Mouse (Mus musculus) kidney, adult 8-10 months (tissue): ENCODE measurements around the gene Ybx3.

ENCODE experiments used
- DNase-seq, 2 experiments: peaks; one replicate each; pipeline ENCODE4 v3.0.0; 2022

Ybx3 gene

DNA sequence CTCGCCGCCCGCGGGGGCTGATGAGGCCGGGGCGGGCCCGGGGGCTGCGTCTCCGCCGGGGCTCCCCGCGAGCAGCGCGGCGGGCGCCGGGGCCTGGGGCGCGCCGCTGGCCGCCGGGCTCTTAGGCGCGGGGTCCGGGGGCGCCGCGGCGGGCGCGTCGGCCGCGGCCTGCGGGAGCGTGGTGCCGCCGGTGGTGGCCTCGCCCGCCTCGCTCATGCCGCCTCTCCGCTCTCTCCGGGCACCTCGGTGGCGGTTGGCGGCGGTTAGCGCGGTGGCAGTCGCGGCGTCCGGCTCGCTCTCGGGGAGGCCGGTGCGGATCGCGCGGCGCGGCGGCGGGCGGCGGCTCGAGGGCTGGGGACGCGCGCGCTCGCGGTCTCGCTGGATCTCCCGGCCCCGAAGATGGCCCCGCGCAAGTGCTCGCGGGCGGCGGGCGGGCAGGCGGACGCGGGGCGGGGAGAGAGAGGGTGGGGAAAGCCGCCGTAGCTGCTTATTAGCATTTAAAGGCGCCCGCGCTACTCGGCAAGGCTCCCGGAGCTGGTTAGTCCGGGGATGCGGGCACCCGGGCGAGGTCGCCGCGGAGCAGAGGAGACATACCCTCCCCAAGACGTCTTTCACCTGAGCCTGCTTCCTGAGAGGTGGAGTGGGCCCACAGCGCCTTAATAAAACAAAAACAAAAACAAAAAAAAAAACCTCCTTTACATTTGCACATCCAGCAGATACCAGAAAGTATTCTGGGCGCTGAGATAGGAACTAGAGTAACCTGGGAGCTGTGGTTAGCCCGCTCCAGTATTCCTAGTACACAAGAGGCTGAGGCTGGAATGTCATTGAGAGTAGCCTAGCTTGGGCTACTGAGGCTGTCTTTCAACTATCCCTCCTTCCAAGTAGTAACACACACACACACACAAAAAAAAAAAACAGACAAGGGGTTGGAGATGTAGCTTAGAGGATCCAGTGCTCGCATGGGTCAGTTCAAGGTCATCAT is at the start of gene Ybx3:
Gene Ybx3 (minus strand): TSS at position 437 of the 982 bp plus-strand sequence.
- DNase-seq: peak; percentile 83 to 87

DNA sequence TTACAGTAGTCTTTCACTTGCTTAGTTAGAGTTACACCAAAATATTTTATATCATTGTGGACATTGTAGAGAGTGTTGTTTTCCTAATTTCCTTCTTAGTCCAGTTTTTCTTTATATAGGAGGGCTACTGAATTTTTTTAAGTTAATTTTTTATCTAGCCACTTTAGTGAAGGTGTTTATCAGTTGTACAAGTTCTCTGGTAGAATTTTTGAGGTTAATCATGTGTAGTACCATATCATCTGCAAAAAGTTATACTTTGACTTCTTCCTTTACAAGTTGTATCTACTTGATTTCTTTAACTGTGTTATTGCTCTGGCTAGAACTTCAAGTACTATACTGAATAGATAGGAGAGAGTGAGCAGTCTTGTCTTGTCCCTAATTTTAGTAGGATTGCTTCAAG is 48.4 kb upstream of the Ybx3 start:
- no peak for DNase-seq

DNA sequence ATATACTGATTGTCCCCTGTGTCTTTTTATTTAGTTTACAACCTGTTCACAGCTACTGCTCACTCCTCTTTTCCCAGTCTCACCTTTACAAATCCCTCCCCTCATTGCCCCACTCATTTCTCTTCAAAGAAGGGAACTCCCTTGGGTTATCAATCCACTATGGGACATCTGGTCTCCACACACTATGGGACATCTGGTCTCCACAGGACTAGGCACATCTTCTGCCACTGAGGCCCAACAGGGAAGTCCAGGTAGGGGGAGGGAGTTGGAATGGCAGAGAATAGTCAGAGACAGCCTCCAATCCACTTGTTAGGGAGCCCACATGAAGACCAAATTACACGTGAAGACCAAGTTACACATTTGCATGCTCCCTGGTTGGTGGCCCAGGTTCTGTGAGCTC is 45.8 kb upstream of the Ybx3 start:
- DNase-seq: no peak

DNA sequence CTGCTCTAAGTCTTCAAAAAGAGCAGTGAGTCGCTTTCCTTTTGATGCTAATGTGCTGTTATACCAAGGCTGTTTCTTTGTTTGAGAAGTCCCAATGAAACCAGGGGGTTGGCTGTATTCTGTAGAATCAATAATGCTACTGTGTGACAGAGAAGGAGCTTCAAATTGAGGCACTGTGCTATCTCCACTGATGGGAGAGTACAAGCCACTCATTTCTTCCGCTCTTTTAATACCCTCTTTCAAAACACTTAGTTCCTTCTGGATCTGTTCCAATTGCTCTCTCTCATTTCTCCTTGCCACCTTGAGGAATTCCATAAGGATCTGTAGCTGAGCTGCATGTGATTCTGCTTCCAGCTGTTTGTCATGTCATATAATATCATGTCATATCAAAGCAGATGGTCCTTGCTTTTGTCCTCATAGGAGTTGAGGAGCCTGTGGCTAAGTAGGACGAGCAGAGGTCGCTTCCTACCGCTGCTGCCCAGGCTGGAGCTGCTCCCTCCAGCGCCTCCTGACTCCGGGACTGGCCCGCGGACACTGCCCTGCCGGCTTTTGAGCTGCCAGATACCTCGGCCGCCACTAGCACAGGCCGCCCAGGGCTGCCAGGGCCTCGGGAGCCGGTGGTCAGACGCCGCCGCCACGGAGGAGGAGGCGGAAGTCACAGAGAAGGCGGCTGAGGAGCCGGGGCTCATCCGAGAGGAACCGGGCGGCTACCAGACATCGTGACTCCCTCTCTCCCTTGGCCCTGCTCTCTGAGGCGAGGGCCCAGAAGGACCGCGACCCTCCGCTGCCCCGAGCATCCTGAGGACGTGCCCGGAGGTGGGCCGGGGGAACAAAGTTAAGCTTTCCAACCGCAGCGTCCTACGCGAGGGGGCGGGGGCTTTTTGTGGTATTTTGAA is 45.1 kb upstream of the Ybx3 start:
- peak in 1 of 2 experiments; percentile 13 for DNase-seq

DNA sequence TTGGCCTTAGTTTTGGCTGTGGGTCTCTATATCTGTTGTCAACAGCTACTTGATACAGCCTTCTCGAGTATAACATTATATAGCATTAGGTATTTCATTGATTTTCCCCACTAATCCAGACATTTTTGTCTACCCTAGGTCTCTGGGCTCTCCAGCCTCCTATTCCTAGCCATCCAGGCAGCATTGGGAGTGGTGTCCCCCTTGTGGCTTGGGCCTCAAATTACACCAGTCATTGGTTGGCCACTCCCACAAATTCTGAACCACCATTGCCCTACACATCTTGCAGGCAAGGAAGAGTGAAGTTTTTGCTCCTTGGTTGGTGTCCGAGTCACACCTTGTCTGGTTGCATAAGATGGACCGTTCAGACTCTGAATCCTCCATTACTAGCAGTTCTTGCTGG is 33.3 kb upstream of the Ybx3 start:
- DNase-seq: peak; percentile 12 to 20

DNA sequence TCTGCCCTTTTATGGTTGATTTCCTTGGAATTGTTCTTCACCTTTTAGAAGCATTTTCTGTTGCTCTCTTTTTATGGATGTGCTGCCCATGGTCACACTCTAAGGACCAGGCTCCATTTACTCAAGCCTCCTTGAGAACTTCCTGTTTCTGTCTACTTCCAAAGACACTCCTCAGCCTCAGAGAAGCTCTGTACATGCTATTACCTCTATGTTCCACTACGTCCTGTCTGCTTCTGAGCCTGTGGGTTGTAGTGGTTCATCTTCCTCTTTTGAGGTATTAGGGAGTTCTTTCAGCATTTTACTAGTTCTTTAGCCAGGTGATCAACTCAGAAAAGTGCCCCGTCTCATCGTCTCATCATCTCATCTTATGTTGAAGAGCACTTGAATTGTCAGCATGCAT is 31.3 kb upstream of the Ybx3 start:
- no peak for DNase-seq

DNA sequence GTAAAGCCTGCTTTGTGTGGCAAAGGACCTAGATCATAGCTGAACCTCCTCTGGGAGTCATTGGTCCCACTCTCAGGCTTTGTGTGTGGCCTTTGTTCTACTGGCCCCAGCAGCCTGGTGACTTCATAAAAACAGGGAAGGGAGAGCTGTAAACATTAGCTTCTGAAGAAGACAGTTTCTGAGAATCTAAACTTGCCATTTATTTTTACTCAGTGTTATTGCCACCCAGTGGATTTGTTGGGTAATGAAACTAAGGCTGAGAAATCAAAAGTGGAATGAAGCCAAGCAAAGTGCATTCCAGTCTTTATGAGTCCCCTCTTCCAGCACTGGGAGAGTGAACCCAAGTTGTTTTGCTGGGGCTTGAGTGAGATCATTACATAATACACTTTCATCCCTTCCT is 30.5 kb upstream of the Ybx3 start:
- peak; percentile 29 to 59 for DNase-seq

DNA sequence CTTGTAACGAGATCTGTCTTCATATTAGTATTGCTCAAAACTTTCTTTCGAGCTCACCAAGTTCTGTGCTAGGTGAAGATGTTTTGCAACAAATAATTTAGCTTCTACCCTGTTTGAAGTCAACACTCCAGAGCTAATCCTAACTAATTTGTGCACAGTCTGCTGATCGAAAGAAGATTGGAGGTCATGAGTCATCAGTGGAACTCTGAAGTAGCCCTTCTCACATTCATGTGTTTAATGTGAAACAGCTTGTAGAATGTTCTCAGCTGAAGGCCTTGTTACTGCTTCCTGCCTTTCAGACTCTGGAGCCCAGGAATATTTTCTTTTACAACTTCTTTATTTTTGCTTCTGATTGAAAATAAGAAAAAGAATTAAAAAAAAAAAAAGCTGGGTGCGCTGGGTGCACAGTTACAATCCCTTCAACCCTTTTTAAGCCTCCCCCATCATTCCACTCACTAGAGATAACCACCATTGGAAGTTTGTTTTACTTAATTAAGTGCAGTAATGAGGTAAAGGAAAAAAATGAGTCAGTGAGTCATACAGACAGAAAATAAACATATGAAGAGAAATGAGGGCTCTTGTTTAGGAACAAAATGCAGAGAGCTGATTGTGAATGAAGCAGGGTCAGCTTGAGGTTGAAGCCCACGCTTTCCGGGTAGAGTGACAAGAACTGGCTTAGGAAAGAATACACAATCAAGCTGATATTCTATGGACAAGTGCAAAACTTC is 23.0 kb upstream of the Ybx3 start:
- no peak for DNase-seq

DNA sequence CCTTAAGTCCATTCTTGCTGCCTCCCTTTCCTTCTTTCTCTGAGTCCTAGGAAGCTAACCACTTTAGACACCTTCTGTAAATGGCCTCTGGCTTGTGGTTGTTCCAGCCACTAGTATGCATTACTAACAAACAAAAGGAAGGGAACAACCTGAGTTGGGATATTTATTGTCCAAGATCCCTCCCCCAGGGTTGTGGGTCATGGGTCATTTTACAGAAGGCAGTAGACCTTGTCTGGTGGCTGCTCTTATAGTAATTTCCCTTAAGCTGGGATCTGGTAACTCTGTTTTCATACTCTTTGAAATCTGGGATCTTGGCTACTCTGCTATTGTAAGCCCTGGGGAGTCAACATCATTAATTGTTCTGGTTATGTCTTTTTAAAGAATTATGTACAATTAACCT is 18.7 kb upstream of the Ybx3 start:
- no peak for DNase-seq

DNA sequence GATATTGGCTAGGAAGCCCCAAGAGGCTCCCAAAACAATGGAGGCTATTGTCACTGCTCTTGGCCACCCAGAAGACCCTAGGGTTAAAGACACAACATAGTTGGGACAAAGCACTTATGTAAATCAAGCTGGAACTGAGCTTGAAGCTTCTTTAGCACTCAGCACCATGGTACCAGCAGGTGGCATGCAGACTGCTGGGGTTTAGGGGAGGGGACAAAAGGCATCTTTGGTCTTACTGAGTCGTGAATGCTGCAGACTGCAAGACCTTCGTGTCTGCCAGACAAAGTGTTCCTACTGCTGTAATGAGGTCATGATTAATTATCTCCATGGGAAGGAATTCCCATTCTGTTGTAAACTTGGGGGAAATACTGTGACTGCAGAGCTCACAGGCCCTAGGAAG is 17.6 kb upstream of the Ybx3 start:
- DNase-seq: no peak

DNA sequence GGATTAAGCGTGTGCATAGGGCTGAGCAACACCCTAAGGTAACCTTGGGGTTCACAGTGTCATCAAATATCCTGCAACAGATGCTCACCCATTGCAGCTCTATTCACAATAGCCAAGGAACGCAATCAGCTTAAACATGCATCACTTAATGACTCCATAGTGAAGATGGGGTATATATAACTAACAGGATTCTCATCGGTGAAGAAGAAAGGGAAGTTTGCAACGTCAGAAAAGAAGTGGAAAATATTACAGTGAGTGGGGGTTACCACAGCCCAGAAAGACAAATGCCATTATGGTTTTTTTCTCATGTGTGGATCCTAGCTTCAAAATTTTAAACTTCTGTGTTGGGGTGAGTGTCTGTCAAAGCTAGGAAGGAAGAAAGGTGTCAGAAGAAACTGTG is 16.9 kb upstream of the Ybx3 start:
- DNase-seq: no peak

DNA sequence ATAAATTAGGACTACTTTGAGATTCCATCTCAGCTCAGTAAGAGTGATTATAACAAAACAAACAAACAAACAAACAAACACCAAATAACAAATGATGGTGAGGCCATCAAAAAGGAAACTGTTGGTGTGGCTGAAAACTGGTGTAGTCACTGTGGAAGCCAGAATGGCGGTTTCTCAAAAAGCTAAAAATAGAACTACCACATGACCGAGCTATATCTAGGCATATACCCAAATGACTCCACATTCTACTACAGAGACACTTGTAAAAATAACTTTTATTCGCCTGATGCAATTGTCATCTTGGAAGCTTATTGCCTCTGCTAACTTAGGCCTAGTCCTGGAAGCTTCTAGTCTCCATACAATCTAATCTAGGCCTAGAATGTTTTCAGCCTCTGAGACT is 16.0 kb upstream of the Ybx3 start:
- no peak for DNase-seq

DNA sequence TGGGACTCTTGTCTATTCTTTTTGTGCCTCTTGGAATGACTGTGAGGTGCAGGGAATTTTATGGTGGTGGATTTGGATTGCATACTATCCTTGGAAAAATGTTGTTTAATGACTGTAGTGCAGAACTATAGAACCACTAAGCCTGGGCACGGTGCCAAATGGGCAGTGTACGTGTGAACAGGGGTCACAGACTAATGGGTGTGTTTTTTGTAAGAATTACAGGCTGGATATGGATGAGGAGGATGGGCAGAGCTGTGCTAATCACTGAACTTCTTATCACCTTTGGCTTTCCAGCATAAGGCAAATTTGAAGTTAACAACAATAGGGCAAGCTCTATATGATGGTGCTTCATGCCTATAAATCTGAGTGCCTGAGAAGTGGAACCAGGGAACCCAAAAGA is 14.8 kb upstream of the Ybx3 start:
- no peak for DNase-seq

DNA sequence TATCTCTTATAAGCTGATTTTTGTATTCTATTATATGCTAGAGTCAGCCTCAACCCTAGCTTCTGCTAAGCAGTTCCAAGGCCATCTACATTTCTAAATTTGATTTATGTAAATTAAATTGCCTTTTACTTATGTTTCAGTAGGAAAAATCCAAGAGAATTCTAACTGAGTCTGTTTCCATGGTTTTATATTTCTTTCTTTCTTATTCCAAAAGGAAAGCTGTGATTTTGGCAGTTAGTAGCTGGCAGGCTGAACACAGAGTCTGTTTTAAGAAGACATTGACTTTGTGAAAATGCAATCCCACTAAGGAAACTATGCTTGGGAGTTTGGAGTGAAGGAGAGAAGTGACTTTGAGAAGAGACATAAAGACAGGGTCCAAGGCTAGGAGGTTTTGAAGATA is 14.3 kb upstream of the Ybx3 start:
- no peak for DNase-seq

DNA sequence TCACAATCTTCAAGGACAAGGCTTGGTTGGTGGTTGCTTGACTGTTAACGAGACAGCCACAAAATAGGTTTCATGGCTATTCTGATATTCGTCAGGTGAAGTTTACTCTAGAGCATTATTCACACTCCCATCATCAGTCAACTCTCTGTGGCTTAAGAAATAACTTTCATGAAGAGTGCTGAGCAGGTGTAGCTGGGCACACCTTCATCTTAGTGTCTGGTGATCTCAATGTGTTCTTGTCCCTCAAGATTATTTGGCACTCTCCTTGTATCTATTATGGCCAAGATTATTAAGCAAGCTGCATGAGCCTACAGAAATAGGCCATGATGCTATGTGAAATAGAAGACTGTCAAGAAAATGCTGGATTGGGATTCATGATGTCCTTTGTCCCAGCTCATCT is 13.0 kb upstream of the Ybx3 start:
- no peak for DNase-seq

DNA sequence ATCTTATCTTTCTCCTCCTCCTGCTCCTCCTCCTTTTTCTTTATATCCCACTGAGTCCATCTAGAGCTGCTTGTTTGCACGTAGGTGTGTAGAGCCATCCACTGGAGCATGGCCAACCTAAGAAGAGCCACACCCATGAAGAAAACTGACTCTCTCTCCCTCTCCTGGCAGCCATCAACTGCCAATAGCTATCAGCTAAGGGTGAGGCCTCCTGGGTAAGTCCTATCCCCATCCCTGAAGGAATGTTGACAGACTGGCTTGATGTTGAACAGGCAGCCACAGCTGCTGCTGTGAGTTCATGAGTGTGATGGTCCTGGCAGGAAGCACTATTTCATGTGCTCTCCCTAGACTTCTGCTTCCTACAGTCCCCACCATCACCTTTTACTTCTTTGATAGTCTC is 8.4 kb upstream of the Ybx3 start:
- no peak for DNase-seq

DNA sequence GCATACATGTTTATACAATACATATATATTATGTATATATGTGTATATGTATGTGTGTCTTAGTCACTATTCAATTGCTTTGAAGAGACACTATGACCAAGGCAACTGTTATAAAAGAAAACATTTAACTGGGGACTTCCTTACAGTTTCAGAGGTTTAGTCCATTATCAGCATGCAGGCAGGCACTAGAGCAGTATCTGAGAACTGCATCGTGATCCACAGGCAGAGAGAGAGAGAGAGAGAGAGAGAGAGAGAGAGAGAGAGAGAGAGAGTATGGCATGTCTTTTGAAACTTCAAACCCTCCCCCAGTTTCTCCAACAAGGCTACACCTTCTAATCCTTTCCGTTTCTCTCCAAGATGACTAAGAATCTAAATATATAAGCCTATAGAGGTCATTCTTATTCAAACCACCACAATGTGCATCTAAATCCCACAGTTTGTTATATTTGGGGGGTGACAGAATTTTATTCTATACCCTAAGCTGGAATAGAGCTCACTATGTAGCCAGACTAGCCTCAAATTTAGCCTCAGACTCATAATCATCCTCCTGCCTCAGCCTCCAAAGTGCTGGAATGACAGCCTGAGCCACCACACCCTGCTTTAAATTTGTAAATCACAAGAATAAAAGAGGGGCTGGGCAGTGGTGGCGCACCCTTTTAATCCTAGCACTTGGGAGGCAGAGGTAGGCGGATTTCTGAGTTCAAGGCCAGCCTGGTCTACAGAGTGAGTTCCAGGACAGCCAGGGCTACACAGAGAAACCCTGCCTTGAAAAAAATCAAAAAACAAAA is 5.8 kb upstream of the Ybx3 start:
- no peak for DNase-seq

DNA sequence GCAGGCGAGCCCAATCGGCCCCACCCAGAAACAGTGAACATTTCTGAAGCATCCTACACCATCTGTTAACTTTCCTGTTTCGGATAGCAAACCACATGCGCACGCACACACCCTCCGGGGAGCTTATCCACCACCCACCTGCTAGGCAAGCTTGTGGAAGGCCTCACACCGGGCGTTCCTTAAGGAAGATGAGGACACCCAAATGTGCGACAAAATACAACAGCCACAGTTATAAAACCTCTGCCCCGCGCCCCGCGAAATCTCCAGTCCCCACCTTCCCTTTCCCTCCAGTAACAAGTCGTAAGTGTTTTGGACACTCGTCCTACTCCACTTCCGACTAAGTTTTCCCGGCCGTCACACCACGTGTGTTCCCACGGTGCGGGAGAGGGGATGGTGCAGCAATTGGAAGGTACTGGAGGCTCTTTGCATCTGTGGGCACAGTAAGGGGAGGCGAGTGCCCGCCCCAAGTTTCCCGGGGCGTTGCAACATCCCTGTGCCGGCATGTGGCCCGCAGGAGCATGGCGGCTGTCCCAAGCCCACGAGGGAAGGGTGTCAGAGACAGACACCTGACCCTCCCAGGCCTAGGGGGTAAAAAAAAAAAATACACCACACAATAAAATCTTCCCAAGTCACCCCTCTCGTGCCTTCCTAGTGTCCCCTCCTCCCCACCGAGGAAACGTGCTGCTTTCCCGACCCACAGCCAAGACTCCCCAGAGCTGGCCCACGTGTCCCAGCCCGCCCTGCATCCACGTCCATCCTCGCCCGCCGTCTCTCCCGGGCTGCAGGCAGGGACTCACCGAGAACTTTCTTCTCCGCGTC is 846 bp downstream of the Ybx3 start:
- peak; percentile 32 to 37 for DNase-seq

DNA sequence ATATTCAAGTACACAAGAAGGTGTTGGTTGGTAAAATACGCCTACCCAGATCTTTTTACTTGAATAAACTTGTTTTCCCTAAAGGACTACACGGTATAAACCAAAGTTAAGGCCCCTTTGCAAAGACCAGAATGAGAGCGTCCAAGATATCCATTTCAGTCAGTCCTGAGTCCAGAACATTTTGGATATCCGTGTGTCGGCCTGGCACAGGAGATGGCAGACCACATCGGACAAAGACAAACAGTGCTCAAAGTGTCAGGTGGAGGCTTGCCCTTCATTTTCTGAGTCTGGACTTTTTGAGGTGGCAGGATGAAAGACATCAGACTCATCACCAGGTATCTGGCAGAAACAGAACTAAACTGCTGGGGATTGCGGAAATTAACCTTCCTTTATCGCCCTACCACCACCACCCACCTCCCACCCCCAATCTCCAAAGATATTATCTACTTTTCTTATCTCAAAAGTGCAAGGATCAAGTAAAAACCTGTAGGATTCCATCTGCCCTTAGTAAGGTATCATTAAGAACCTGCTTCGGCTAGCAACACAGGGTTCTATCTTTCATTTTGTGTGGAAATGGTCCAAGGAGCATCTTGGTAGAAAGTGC is 1.8 kb downstream of the Ybx3 start:
- no peak for DNase-seq

DNA sequence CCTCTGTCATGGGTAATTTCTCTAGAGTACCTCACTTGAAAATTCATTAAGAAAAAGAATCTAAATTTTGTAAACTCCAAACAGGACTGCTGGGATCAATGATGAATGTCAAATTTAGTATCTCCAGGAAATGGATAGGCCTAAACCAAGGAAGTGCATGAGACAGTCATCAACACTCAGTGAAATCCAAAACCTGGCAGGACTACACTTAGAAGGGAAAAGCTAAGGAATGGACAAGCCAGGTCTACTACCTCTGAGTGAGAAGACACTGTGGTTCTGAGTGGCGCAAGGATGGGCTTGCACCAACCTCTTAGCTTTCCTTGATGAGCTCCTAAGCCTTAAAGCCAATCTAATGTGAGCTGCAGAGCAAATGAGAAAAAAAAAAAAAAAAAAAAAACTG is 2.8 kb downstream of the Ybx3 start:
- no peak for DNase-seq
